Comparison of ENCODE assay signal across 26 mouse cellular contexts in genomic region chr10:83210122-83210521, GRCm38 (mm10).
DNase-seq lines count a peak whose midpoint lies in the region; ATAC-seq lines count a peak whose summit lies in the region.
"Had no signal": no experiment of that assay in that cellular context is flagged by ENCODE, and none has a peak within 500 bp of the region (broad histone marks: within the 10 kb centered on the region; RNA-seq: fewer than 3 reads in every experiment).

No protein-coding gene starts in this region.

- intact Hi-C loops in gastrocnemius, postnatal 36 days (cut with DNase I), result no loop called here

- H3K9me3 ChIP-seq in hindbrain, embryonic 16.5 days (ENCODE audit: control insufficient read depth, low read length), result no peaks in the 10 kb centered on the region
- H3K9me3 ChIP-seq in hindbrain, embryonic 11.5 days (ENCODE audit: control insufficient read depth, low read length), result no peaks in the 10 kb centered on the region
- H3K9me3 ChIP-seq in embryonic facial prominence, embryonic 10.5 days, result no peaks in the 10 kb centered on the region
- no peaks in the 10 kb centered on the region for H3K9me3 ChIP-seq in forebrain, embryonic 14.5 days (replicated peaks; ENCODE audit: control insufficient read depth, low read length)
- H3K9me3 ChIP-seq in midbrain, embryonic 16.5 days (replicated peaks; ENCODE audit: control insufficient read depth, low read length, poor library complexity, severe bottlenecking), result no peaks in the 10 kb centered on the region
- H3K9me3 ChIP-seq: limb, embryonic 15.5 days; neural tube, embryonic 12.5 days had no signal

- H3K36me3 ChIP-seq in hindbrain, embryonic 16.5 days (ENCODE audit: control insufficient read depth, insufficient read depth, low read length), result no peaks in the 10 kb centered on the region
- no peaks in the 10 kb centered on the region for H3K36me3 ChIP-seq in hindbrain, embryonic 11.5 days (ENCODE audit: control insufficient read depth, insufficient read depth, low read length)
- no peaks in the 10 kb centered on the region for H3K36me3 ChIP-seq in embryonic facial prominence, embryonic 10.5 days (replicated peaks)
- H3K36me3 ChIP-seq in forebrain, embryonic 14.5 days (ENCODE audit: control insufficient read depth, insufficient read depth, low read length), result no peaks in the 10 kb centered on the region
- no peaks in the 10 kb centered on the region for H3K36me3 ChIP-seq in midbrain, embryonic 16.5 days (ENCODE audit: control insufficient read depth, insufficient read depth, low read length)
- H3K36me3 ChIP-seq: limb, embryonic 15.5 days; neural tube, embryonic 12.5 days had no signal

- no peak for DNase-seq in hindbrain, embryonic 11.5 days (ENCODE audit: low spot score)
- no peak for DNase-seq in embryonic facial prominence, embryonic 10.5 days (ENCODE audit: low spot score)
- DNase-seq in forebrain, embryonic 14.5 days (ENCODE audit: low spot score), result no peak
- no peak for DNase-seq in gastrocnemius, postnatal 36 days
- DNase-seq in layer of hippocampus, adult 9-11 months, result no peak
- DNase-seq in frontal cortex, postnatal 10 days (ENCODE audit: low spot score in 2 of 2), result no peak
- DNase-seq: adrenal gland, postnatal 36 days; cerebellum, adult 11-12 months; cerebellum, postnatal 10 days; gastrocnemius, adult 2 months; kidney, adult 9 months; kidney, postnatal 25 days; left cerebral cortex, postnatal 4 days; lung, embryonic 14.5 days; right cerebral cortex, postnatal 25 days; spleen, adult 18-20 months had no signal

- H3K27me3 ChIP-seq in hindbrain, embryonic 16.5 days (replicated peaks; ENCODE audit: control insufficient read depth, insufficient read depth, low read length), result no peaks in the 10 kb centered on the region
- no peaks in the 10 kb centered on the region for H3K27me3 ChIP-seq in hindbrain, embryonic 11.5 days (ENCODE audit: control insufficient read depth, insufficient read depth, low read length)
- no peaks in the 10 kb centered on the region for H3K27me3 ChIP-seq in embryonic facial prominence, embryonic 10.5 days (replicated peaks; ENCODE audit: low read depth, poor library complexity, severe bottlenecking)
- H3K27me3 ChIP-seq in forebrain, embryonic 14.5 days (replicated peaks; ENCODE audit: control insufficient read depth, insufficient read depth, low read length), result no peaks in the 10 kb centered on the region
- no peaks in the 10 kb centered on the region for H3K27me3 ChIP-seq in midbrain, embryonic 16.5 days (ENCODE audit: control insufficient read depth, insufficient read depth, low read depth, low read length)
- H3K27me3 ChIP-seq: limb, embryonic 15.5 days; neural tube, embryonic 12.5 days; Patski had no signal

- H3K9ac ChIP-seq in hindbrain, embryonic 16.5 days (ENCODE audit: low read depth, low read length), result peak overlapping the region; percentile 21; the same call in 1 of the 2 replicates
- H3K9ac ChIP-seq in hindbrain, embryonic 11.5 days (ENCODE audit: low read depth, low read length), result no peak overlapping the region
- peak overlapping the region; percentile 29; the same call in 1 of the 2 replicates for H3K9ac ChIP-seq in forebrain, embryonic 14.5 days (ENCODE audit: low read length)
- H3K9ac ChIP-seq in midbrain, embryonic 16.5 days (ENCODE audit: low read depth, low read length), result no peak overlapping the region
- H3K9ac ChIP-seq: limb, embryonic 15.5 days; liver, embryonic 14.5 days; lung, embryonic 14.5 days; neural tube, embryonic 12.5 days had no signal

- no peak for ATAC-seq in hindbrain, embryonic 16.5 days
- no peak for ATAC-seq in hindbrain, embryonic 11.5 days (ENCODE audit: low FRiP score)
- no peak for ATAC-seq in forebrain, embryonic 14.5 days
- ATAC-seq in midbrain, embryonic 16.5 days, result no peak
- ATAC-seq: intestine, embryonic 16.5 days; Patski had no signal

- H3K27ac ChIP-seq in hindbrain, embryonic 16.5 days (ENCODE audit: low read depth, low read length), result no peak overlapping the region
- H3K27ac ChIP-seq in hindbrain, embryonic 11.5 days (ENCODE audit: low read depth, low read length), result no peak overlapping the region
- peak overlapping the region; percentile 48 for H3K27ac ChIP-seq in embryonic facial prominence, embryonic 10.5 days (replicated peaks)
- H3K27ac ChIP-seq in forebrain, embryonic 14.5 days (ENCODE audit: low read depth, low read length), result 0 out of 2 replicates have a peak overlapping the region, but pooled peaks have one; percentile 21
- no peak overlapping the region for H3K27ac ChIP-seq in midbrain, embryonic 16.5 days (ENCODE audit: low read length)
- H3K27ac ChIP-seq: gastrocnemius, adult 2 months; left cerebral cortex, adult 2 months; limb, embryonic 15.5 days; liver, embryonic 14.5 days; neural tube, embryonic 12.5 days had no signal

- 55% methylated on average over 16 of the region's 16 CpGs for WGBS in hindbrain, embryonic 16.5 days
- WGBS in hindbrain, embryonic 11.5 days, result 77% methylated on average over 16 of the region's 16 CpGs
- WGBS in embryonic facial prominence, embryonic 10.5 days, result 81% methylated on average over 16 of the region's 16 CpGs
- WGBS in forebrain, embryonic 14.5 days, result 51% methylated on average over 16 of the region's 16 CpGs
- 60% methylated on average over 16 of the region's 16 CpGs for WGBS in midbrain, embryonic 16.5 days

- H3K4me2 ChIP-seq in hindbrain, embryonic 16.5 days (ENCODE audit: low read length), result peak overlapping the region; percentile 36
- H3K4me2 ChIP-seq in hindbrain, embryonic 11.5 days (replicated peaks; ENCODE audit: low read depth, low read length), result no peak overlapping the region
- no peak overlapping the region for H3K4me2 ChIP-seq in forebrain, embryonic 14.5 days (ENCODE audit: low read length)
- peak overlapping the region; percentile 24; the same call in 1 of the 2 replicates for H3K4me2 ChIP-seq in midbrain, embryonic 16.5 days (ENCODE audit: low read length)
- H3K4me2 ChIP-seq: heart, embryonic 11.5 days; limb, embryonic 15.5 days; lung, embryonic 14.5 days; neural tube, embryonic 12.5 days had no signal

- H3K4me3 ChIP-seq in hindbrain, embryonic 16.5 days (ENCODE audit: low read length), result no peak overlapping the region
- H3K4me3 ChIP-seq in hindbrain, embryonic 11.5 days (ENCODE audit: low read depth, low read length), result no peak overlapping the region
- no peak overlapping the region for H3K4me3 ChIP-seq in embryonic facial prominence, embryonic 10.5 days
- H3K4me3 ChIP-seq in forebrain, embryonic 14.5 days (ENCODE audit: low read depth, low read length), result no peak overlapping the region
- H3K4me3 ChIP-seq in midbrain, embryonic 16.5 days (ENCODE audit: low read depth, low read length), result no peak overlapping the region
- H3K4me3 ChIP-seq: gastrocnemius, adult 2 months; left cerebral cortex, adult 2 months; limb, embryonic 15.5 days; megakaryocyte, embryonic 14.5 days; neural tube, embryonic 12.5 days had no signal

- no peaks in the 10 kb centered on the region; the same call in none of the 2 replicates for H3K4me1 ChIP-seq in hindbrain, embryonic 16.5 days (ENCODE audit: control insufficient read depth, insufficient read depth, low read depth, low read length)
- no peaks in the 10 kb centered on the region for H3K4me1 ChIP-seq in hindbrain, embryonic 11.5 days (replicated peaks; ENCODE audit: control insufficient read depth, insufficient read depth, low read length)
- H3K4me1 ChIP-seq in embryonic facial prominence, embryonic 10.5 days, result peaks cover 41% of the 10 kb centered on the region
- H3K4me1 ChIP-seq in forebrain, embryonic 14.5 days (ENCODE audit: control insufficient read depth, insufficient read depth, low read length), result peaks cover 13% of the 10 kb centered on the region; the same call in 1 of the 2 replicates
- peaks cover 6% of the 10 kb centered on the region for H3K4me1 ChIP-seq in midbrain, embryonic 16.5 days (ENCODE audit: control insufficient read depth, insufficient read depth, low read length)
- H3K4me1 ChIP-seq: neural tube, embryonic 12.5 days had no signal

Comparison
In these comparisons a context has a peak if more than half of its experiments do, and no peak if none do; other contexts are left out.
1. H3K4me2 ChIP-seq: peak in hindbrain, embryonic 16.5 days (single experiment) and midbrain, embryonic 16.5 days (single experiment); none in hindbrain, embryonic 11.5 days (single experiment) and forebrain, embryonic 14.5 days (single experiment).
2. H3K9ac ChIP-seq: peak in hindbrain, embryonic 16.5 days (single experiment) and forebrain, embryonic 14.5 days (single experiment); none in hindbrain, embryonic 11.5 days (single experiment) and midbrain, embryonic 16.5 days (single experiment).
3. H3K27ac ChIP-seq: peak in embryonic facial prominence, embryonic 10.5 days (single experiment) and forebrain, embryonic 14.5 days (single experiment); none in hindbrain, embryonic 16.5 days (single experiment), hindbrain, embryonic 11.5 days (single experiment) and midbrain, embryonic 16.5 days (single experiment).